Mouse (Mus musculus) thymus, adult 2 months (tissue): ENCODE results near the gene Rbfox2. TPM values are rescaled to one million over a fixed set of nuclear protein-coding genes. Genes with fewer than 3 reads are reported as not detected.

Experiments used
- DNase-seq: peaks from one replicate; pipeline ENCODE4 v3.0.0; 2021
- H3K27ac ChIP-seq: fragments of 200-500 bp; 2 replicates; pipeline ENCODE4 v1.5.1; 2012; ENCODE audit warnings: low read length, control low read depth; ENCODE audit not compliant: control insufficient read depth, insufficient read depth
- H3K27me3 ChIP-seq: fragments of 200-500 bp; 2 replicates; pipeline ENCODE4 v1.6.1; 2012; ENCODE audit warnings: mild to moderate bottlenecking, low read length, moderate library complexity, mixed read lengths; ENCODE audit not compliant: control insufficient read depth, insufficient read depth
- H3K36me3 ChIP-seq: fragments of 200-500 bp; 2 replicates; pipeline ENCODE4 v1.6.1; 2012; ENCODE audit warnings: mild to moderate bottlenecking, low read length, moderate library complexity; ENCODE audit not compliant: control insufficient read depth, insufficient read depth
- H3K4me1 ChIP-seq: fragments of 200-500 bp; replicated peaks from 2 replicates; pipeline ENCODE4 v1.6.1; 2012; ENCODE audit warnings: low read length; ENCODE audit not compliant: control insufficient read depth, insufficient read depth
- H3K4me3 ChIP-seq: fragments of 200-500 bp; 2 replicates; pipeline ENCODE4 v1.5.1; 2012; ENCODE audit warnings: mild to moderate bottlenecking, low read length, control low read depth, moderate library complexity; ENCODE audit not compliant: control insufficient read depth, insufficient read depth
- CTCF ChIP-seq: fragments of 200-500 bp; IDR thresholded peaks from 2 replicates; pipeline ENCODE4 v1.5.1; 2012; ENCODE audit warnings: mild to moderate bottlenecking, control low read depth, low read length, moderate library complexity, borderline replicate concordance; ENCODE audit not compliant: control insufficient read depth, poor library complexity, insufficient read depth; ENCODE audit errors: extremely low read depth
- POLR2A ChIP-seq: fragments of 200-500 bp; IDR thresholded peaks from 2 replicates; pipeline ENCODE4 v1.6.1; 2012; ENCODE audit warnings: mild to moderate bottlenecking, low read length, control low read depth, moderate library complexity; ENCODE audit not compliant: control insufficient read depth, poor library complexity, insufficient read depth; ENCODE audit errors: extremely low read depth
- WGBS: fragments of 180-500 bp; shearing (Covaris S2); methylation state at CpG from one replicate; pipeline ENCODE4 v1.1.7; 2018; 5-methylcytosine and 5-hydroxymethylcytosine counted together
- polyA plus RNA-seq: library from polyadenylated mRNA; depleted of rRNA; stranded (reverse); fragments of >200 nt; gene quantifications from 2 replicates; pipeline ENCODE4 v1.2.3, GENCODE M21; 2012

The Rbfox2 gene
- polyA plus RNA-seq, 1 experiment: 20.5 TPM

DNA sequence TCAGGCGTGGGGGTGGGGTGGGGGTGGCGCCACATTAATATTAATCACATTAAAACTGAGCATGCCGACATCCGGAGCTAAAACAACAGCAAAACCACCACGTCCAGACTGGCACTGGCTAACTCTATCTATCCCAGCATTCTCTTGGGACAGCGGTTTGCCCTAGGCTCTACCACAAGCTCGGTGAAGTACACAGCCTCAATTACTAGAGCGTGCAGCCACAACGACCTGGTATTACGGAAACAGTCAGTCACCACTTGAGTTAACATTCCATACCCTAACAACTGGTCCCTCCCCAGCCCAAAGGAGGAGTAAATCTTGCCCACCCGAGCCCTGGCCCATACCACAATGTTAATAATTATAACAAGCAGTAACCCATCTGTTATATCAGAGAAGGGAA is 217.6 kb downstream of the Rbfox2 start:
- Histone ChIP-seq H3K4me1 (no peaks in the 10 kb centered on the region), H3K27me3 (no peaks in the 10 kb centered on the region), H3K36me3 (no peaks in the 10 kb centered on the region), H3K27ac (no peak overlapping the region), H3K4me3 (no peak overlapping the region)
- WGBS: 90% methylated on average over 11 of the region's 11 CpGs
- no peak for DNase-seq
- TF ChIP-seq CTCF: no peak

DNA sequence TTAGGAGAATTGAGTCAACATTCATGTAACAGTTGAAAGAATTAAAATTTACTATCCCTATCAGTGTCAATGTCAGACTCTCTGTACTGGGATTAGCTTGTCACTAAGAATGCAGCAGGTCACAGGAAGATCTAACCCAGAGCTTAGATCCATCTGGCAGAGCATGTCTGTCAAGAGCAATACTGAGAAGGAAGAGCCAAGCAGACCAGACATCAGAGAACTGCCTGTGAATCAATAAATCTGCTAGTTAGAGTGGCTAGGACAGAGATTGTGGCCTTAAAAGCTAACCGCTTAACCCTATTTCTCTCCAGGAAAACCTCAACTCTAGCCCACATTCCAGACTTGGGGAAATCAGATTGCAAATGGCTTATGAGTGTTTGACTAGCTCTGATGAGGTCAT is 220.3 kb downstream of the Rbfox2 start:
- no peak overlapping the region for H3K27ac ChIP-seq
- no peaks in the 10 kb centered on the region for H3K36me3 ChIP-seq
- no peaks in the 10 kb centered on the region for H3K4me1 ChIP-seq
- H3K4me3 ChIP-seq: no peak overlapping the region
- H3K27me3 ChIP-seq: no peaks in the 10 kb centered on the region
- no peak for DNase-seq
- WGBS: 96% methylated on average over 1 of the region's 1 CpGs
- no peak for TF ChIP-seq CTCF
- no peak for TF ChIP-seq POLR2A

DNA sequence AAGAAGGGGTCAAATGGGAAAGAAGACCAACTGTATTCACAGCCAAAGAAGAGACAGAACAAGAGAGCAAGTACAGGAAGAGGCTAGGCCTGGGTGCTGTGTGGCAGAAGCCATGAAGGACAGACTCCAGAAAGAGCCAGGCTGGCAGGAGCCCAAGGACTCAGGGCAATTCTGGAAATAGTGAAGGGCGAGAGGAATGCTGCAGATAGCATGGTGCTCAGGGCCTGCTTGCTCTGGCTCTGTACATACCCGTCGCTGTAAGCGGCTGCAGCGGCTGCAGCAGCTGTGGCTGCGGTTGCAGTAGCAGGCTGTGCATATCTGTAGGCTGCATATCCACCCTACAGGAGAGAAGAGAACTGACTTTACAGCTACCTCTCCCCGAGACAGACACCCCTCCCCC is 221.0 kb downstream of the Rbfox2 start:
- no peaks in the 10 kb centered on the region for H3K36me3 ChIP-seq
- no peak for DNase-seq
- no peak overlapping the region for H3K4me3 ChIP-seq
- TF ChIP-seq POLR2A (no peak), CTCF (no peak)
- WGBS: 96% methylated on average over 7 of the region's 7 CpGs
- H3K27me3 ChIP-seq: no peaks in the 10 kb centered on the region
- no peak overlapping the region for H3K27ac ChIP-seq
- H3K4me1 ChIP-seq: no peaks in the 10 kb centered on the region

DNA sequence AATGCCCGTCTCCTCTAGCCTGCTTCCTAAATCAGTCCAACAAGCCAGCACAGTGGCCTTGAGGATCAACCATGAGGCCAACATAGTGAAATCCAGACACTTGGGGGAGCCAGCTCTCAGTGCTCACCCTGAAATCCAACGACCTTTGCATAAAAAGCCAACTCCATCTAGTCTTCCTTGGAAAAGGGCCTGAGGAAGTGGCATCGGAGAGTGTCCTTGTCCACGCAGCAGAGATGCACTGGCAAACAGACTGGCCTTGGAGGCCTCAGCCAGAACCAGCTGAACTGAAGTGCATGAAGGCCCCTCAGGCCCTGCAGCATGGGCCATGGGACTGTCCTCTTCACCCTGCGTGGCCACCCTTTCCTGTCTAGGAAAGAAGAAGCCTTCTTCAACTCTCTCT is 225.3 kb downstream of the Rbfox2 start:
- TF ChIP-seq CTCF: no peak
- TF ChIP-seq POLR2A: no peak
- no peak overlapping the region for H3K27ac ChIP-seq
- no peaks in the 10 kb centered on the region for H3K36me3 ChIP-seq
- no peaks in the 10 kb centered on the region for H3K4me1 ChIP-seq
- no peak for DNase-seq
- H3K4me3 ChIP-seq: no peak overlapping the region
- 90% methylated on average over 5 of the region's 5 CpGs for WGBS
- H3K27me3 ChIP-seq: no peaks in the 10 kb centered on the region

DNA sequence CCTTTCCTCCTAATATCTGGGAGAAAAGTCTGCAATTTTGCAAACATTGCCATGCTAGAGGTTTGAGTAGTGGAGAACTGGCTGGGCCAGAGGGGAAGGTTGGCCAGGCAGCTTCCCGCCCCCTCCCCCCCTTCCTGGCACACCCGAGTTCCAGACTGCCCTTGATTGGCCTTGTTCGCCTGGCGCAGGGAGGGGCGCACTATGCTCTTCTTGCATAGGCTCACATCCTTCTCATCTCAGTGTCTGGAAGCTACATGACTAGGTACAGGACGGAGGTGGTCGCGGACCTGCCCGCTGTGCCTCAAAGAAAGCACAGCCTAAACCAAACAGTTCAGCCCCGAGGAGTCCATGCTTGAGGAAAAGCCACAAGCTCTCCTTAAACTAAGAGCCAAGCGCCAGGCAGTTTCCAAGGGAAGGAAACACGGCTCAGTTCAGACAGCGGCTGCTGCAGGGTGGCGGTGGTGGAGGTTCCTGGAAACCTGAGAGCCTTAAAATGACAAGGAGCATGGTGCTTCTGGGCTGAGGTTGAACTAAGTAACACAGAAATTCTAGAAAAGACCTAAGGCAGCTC is 226.0 kb downstream of the Rbfox2 start:
- no peak for DNase-seq
- 93% methylated on average over 14 of the region's 14 CpGs for WGBS
- TF ChIP-seq CTCF (no peak), POLR2A (no peak)
- Histone ChIP-seq H3K27ac (no peak overlapping the region), H3K4me3 (no peak overlapping the region), H3K36me3 (no peaks in the 10 kb centered on the region), H3K4me1 (no peaks in the 10 kb centered on the region), H3K27me3 (no peaks in the 10 kb centered on the region)

DNA sequence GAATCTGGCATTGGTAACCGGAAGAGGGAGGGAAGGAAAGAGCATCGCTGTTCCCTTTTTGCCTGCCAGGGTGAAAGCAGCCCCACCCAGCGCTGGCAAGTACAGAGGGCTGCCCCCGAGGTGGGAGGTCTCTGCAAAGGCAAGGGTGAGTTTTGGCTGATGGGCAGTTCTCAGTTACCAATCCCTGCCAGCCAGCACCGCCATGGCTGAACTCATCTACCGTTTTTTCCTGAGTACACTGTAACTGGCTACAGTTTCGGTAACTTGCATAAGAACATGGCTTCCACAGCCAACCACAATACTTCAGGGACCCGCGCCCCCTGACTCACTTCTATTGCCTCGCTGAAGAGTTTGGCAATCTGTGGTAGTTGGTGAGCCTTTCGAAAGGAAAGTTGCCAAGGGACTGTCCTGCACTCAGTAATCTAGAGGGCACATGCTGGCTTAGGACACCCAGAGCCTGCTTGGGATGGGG is 226.9 kb downstream of the Rbfox2 start:
- Histone ChIP-seq H3K27me3 (no peaks in the 10 kb centered on the region), H3K27ac (no peak overlapping the region), H3K4me1 (no peaks in the 10 kb centered on the region), H3K36me3 (no peaks in the 10 kb centered on the region), H3K4me3 (no peak overlapping the region)
- no peak for DNase-seq
- TF ChIP-seq CTCF: no peak
- 90% methylated on average over 11 of the region's 11 CpGs for WGBS

DNA sequence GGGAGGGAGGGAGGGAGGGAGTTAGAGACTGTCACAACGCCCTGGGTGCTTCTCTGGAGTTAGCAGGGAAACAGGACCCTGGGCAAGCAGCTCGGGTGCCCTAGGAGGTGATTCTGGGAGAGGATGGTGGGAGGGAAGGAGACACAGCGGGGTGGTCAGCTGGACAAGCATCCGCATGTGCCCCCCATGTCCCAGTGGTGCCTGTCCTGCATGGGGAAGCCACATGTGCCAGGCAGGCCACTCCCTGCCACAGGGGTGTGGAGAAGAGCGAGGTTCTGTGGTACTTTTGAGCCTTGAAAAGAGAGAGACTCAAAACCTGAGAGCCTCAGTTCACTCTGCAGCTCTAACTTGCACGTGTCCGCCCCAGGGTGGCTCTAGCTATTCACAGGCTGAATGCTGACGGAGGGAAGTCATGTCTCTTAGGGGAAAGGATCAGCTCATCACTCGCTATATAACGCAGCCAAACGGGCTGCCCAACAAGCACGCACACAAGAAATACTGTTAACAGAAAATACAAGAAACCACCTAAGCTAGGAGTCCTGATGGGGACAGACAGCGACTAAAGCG is 227.5 kb downstream of the Rbfox2 start:
- H3K4me1 ChIP-seq: no peaks in the 10 kb centered on the region
- WGBS: 92% methylated on average over 14 of the region's 14 CpGs
- H3K27me3 ChIP-seq: no peaks in the 10 kb centered on the region
- H3K4me3 ChIP-seq: no peak overlapping the region
- H3K36me3 ChIP-seq: no peaks in the 10 kb centered on the region
- no peak overlapping the region for H3K27ac ChIP-seq
- TF ChIP-seq POLR2A (no peak), CTCF (no peak)
- DNase-seq: no peak
